Comparison of ENCODE assay signal across 12 mouse cellular contexts in the genomic region with DNA sequence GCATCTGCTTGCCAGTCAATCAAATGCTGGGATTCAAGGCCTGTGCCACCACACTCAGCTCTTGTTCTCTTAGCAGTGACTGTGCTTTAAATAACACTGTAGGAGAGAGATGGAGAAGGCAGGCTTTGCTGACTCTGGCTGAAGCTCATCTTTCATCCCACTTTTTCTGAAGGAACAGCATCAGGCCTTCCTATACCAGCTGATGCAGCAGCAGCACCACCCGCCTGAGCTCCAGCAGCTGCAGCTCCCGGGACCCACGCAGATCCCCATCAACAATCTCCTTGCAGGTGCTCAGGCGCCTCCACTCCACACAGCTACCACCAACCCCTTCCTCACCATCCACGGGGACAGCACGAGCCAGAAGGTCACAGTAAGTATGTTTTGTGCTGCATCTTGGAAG.
DNase-seq lines count a peak whose midpoint lies in the region; TF ChIP-seq lines count a peak whose summit lies in the region.
"Had no signal": no experiment of that assay in that cellular context is flagged by ENCODE, and none has a peak within 500 bp of the region (broad histone marks: within the 10 kb centered on the region; RNA-seq: fewer than 3 reads in every experiment).

No protein-coding gene starts in this region.

- peak overlapping the region; percentile 56 for H3K27ac ChIP-seq in gastrocnemius, adult 2 months
- H3K27ac ChIP-seq: heart, adult 2 months had no signal

- H3K4me3 ChIP-seq in gastrocnemius, adult 2 months: no peak overlapping the region
- H3K4me3 ChIP-seq: heart, adult 2 months; megakaryocyte, embryonic 14.5 days had no signal

- intact Hi-C loops in gastrocnemius, adult 2 months (cut with DNase I): loop anchor here (10.0 kb wide), 3 partner anchors 154 to 354 kb away; a partner anchor contains a TSS
- intact Hi-C loops in left cerebral cortex, postnatal 14 days (cut with DNase I): loop anchor here (5.0 to 10.0 kb wide), 2 partner anchors 114 to 181 kb away; no protein-coding TSS in a partner anchor

- DNase-seq in gastrocnemius, adult 2 months: peak; percentile 52
- no peak for DNase-seq in gastrocnemius, adult 18-20 months (ENCODE audit: low spot score)
- DNase-seq in right cerebral cortex, adult 18-20 months: peak; percentile 83
- DNase-seq in right cerebral cortex, postnatal 4 days: no peak
- DNase-seq in left cerebral cortex, postnatal 14 days (ENCODE audit: low spot score in 2 of 2): peak; percentile 55 to 60
- DNase-seq in embryo, embryonic 10 days (ENCODE audit: low spot score): no peak
- no peak for DNase-seq in embryo, embryonic 9.5 days (ENCODE audit: extremely low spot score)
- DNase-seq: cerebellum, adult 8-10 months; heart, adult 2 months; heart, postnatal 10 days; thymus, postnatal 25 days had no signal

- TF ChIP-seq CTCF in gastrocnemius, adult 2 months (IDR thresholded peaks at IDR 0.05): no peak

Comparison
In these comparisons a context has a peak if more than half of its experiments do, and no peak if none do; other contexts are left out.
1. DNase-seq: peak in gastrocnemius, adult 2 months (single experiment), right cerebral cortex, adult 18-20 months (single experiment) and left cerebral cortex, postnatal 14 days (2 of 2); none in gastrocnemius, adult 18-20 months (single experiment), right cerebral cortex, postnatal 4 days (single experiment), embryo, embryonic 10 days (single experiment) and embryo, embryonic 9.5 days (single experiment).